Mouse (Mus musculus) thymus, adult 2 months (tissue): ENCODE measurements at regions not wholly inside any gene's neighbourhood (a gene's known extent, or its start where the extent isn't known, plus 50 kb on each side); places are given as distances from the start of the nearest gene placed in this dataset.

ENCODE experiments used
- DNase-seq: peaks from one replicate; pipeline ENCODE4 v3.0.0; 2021
- H3K27ac ChIP-seq: fragments of 200-500 bp; 2 replicates; pipeline ENCODE4 v1.5.1; 2012; ENCODE audit warnings: low read length, control low read depth; ENCODE audit not compliant: control insufficient read depth, insufficient read depth
- H3K27me3 ChIP-seq: fragments of 200-500 bp; 2 replicates; pipeline ENCODE4 v1.6.1; 2012; ENCODE audit warnings: mild to moderate bottlenecking, low read length, moderate library complexity, mixed read lengths; ENCODE audit not compliant: control insufficient read depth, insufficient read depth
- H3K36me3 ChIP-seq: fragments of 200-500 bp; 2 replicates; pipeline ENCODE4 v1.6.1; 2012; ENCODE audit warnings: mild to moderate bottlenecking, low read length, moderate library complexity; ENCODE audit not compliant: control insufficient read depth, insufficient read depth
- H3K4me1 ChIP-seq: fragments of 200-500 bp; replicated peaks from 2 replicates; pipeline ENCODE4 v1.6.1; 2012; ENCODE audit warnings: low read length; ENCODE audit not compliant: control insufficient read depth, insufficient read depth
- H3K4me3 ChIP-seq: fragments of 200-500 bp; 2 replicates; pipeline ENCODE4 v1.5.1; 2012; ENCODE audit warnings: mild to moderate bottlenecking, low read length, control low read depth, moderate library complexity; ENCODE audit not compliant: control insufficient read depth, insufficient read depth
- CTCF ChIP-seq: fragments of 200-500 bp; IDR thresholded peaks from 2 replicates; pipeline ENCODE4 v1.5.1; 2012; ENCODE audit warnings: mild to moderate bottlenecking, control low read depth, low read length, moderate library complexity, borderline replicate concordance; ENCODE audit not compliant: control insufficient read depth, poor library complexity, insufficient read depth; ENCODE audit errors: extremely low read depth
- POLR2A ChIP-seq: fragments of 200-500 bp; IDR thresholded peaks from 2 replicates; pipeline ENCODE4 v1.6.1; 2012; ENCODE audit warnings: mild to moderate bottlenecking, low read length, control low read depth, moderate library complexity; ENCODE audit not compliant: control insufficient read depth, poor library complexity, insufficient read depth; ENCODE audit errors: extremely low read depth
- WGBS: fragments of 180-500 bp; shearing (Covaris S2); methylation state at CpG from one replicate; pipeline ENCODE4 v1.1.7; 2018; 5-methylcytosine and 5-hydroxymethylcytosine counted together

- no peak for TF ChIP-seq POLR2A
- TF ChIP-seq CTCF: no peak
- H3K4me1 ChIP-seq: peaks cover 13% of the 10 kb centered on the region
- no peak for DNase-seq
- H3K36me3 ChIP-seq: no peaks in the 10 kb centered on the region
- WGBS: 70% methylated on average over 7 of the region's 7 CpGs
- no peak overlapping the region for H3K4me3 ChIP-seq
- no peaks in the 10 kb centered on the region for H3K27me3 ChIP-seq
- no peak overlapping the region for H3K27ac ChIP-seq
Measured at GRCm38 (mm10) chr5:96924736-96925429, 72.6 kb upstream of the Bmp2k start.

- Histone ChIP-seq H3K36me3 (no peaks in the 10 kb centered on the region), H3K27ac (no peak overlapping the region), H3K4me1 (peaks cover 13% of the 10 kb centered on the region), H3K4me3 (no peak overlapping the region), H3K27me3 (no peaks in the 10 kb centered on the region)
- DNase-seq: no peak
- 76% methylated on average over 2 of the region's 2 CpGs for WGBS
- no peak for TF ChIP-seq CTCF
- no peak for TF ChIP-seq POLR2A
Measured at GRCm38 (mm10) chr5:96925943-96926342, 71.5 kb upstream of the Bmp2k start.

- Histone ChIP-seq H3K27ac (no peak overlapping the region), H3K4me3 (no peak overlapping the region), H3K27me3 (no peaks in the 10 kb centered on the region), H3K36me3 (no peaks in the 10 kb centered on the region), H3K4me1 (no peaks in the 10 kb centered on the region; the same call in 1 of the 2 replicates)
- DNase-seq: no peak
- 61% methylated on average over 2 of the region's 2 CpGs for WGBS
- TF ChIP-seq CTCF: no peak
- TF ChIP-seq POLR2A: no peak
Measured at GRCm38 (mm10) chr5:96931091-96931490, 66.4 kb upstream of the Bmp2k start.

- no peak for DNase-seq
- 89% methylated on average over 4 of the region's 4 CpGs for WGBS
- Histone ChIP-seq H3K27ac (no peak overlapping the region), H3K36me3 (no peaks in the 10 kb centered on the region), H3K4me1 (no peaks in the 10 kb centered on the region; the same call in 1 of the 2 replicates), H3K27me3 (no peaks in the 10 kb centered on the region), H3K4me3 (no peak overlapping the region)
- TF ChIP-seq POLR2A (no peak), CTCF (no peak)
Measured at GRCm38 (mm10) chr5:96931576-96932152, 65.8 kb upstream of the Bmp2k start.

- Histone ChIP-seq H3K27me3 (no peaks in the 10 kb centered on the region), H3K4me1 (no peaks in the 10 kb centered on the region; the same call in 1 of the 2 replicates), H3K4me3 (no peak overlapping the region), H3K27ac (no peak overlapping the region), H3K36me3 (no peaks in the 10 kb centered on the region)
- WGBS: 52% methylated on average over 3 of the region's 3 CpGs
- TF ChIP-seq CTCF (no peak), POLR2A (no peak)
- no peak for DNase-seq
Measured at GRCm38 (mm10) chr5:96936239-96936638, 61.2 kb upstream of the Bmp2k start.

GRCm38 (mm10) chr5:96938718-96939117 is 58.8 kb upstream of the Bmp2k start:
- no peak for DNase-seq
- no peaks in the 10 kb centered on the region; the same call in 1 of the 2 replicates for H3K4me1 ChIP-seq
- WGBS: 34% methylated on average over 11 of the region's 11 CpGs
- no peak overlapping the region for H3K27ac ChIP-seq
- TF ChIP-seq CTCF (no peak), POLR2A (no peak)
- H3K27me3 ChIP-seq: no peaks in the 10 kb centered on the region
- H3K4me3 ChIP-seq: no peak overlapping the region
- H3K36me3 ChIP-seq: no peaks in the 10 kb centered on the region
